Mouse (Mus musculus) c-Kit-negative CD71-positive TER-119-positive erythroid progenitor cells, embryonic 14.5 days (primary cell): ENCODE measurements around the gene Mettl24.

Experiments used
- DNase-seq: peaks from one replicate; pipeline ENCODE4 v3.0.0-alpha.2; 2013; ENCODE audit warnings: low read depth, low spot score

Gene Mettl24

GRCm38 (mm10) chr10:40684326-40684725 is 1.2 kb downstream of the Mettl24 start:
- no peak for DNase-seq

GRCm38 (mm10) chr10:40685641-40686040 is 2.6 kb downstream of the Mettl24 start:
- no peak for DNase-seq

DNA sequence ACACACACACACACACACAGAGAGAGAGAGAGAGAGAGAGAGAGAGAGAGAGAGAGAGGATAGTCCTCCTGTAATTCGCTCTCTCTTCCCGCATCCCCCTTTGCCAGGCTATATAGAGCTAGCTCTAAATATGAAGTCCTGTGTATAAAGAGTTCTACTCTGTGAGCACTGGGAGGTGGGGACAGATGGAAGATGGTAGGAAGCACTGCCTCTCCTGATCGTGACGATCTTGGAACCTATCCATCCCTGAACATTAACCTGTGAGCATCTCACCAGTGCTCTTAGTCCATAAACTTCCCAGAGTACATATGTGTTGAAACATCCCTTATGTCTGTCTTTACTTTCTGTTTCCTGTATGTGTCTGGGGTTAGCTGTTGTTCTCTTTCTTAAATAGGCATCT is 3.9 kb downstream of the Mettl24 start:
- DNase-seq, result no peak

GRCm38 (mm10) chr10:40687407-40687806 is 4.3 kb downstream of the Mettl24 start:
- no peak for DNase-seq

- no peak for DNase-seq
Observed at GRCm38 (mm10) chr10:40688266-40688665, 5.2 kb downstream of the Mettl24 start.

DNA sequence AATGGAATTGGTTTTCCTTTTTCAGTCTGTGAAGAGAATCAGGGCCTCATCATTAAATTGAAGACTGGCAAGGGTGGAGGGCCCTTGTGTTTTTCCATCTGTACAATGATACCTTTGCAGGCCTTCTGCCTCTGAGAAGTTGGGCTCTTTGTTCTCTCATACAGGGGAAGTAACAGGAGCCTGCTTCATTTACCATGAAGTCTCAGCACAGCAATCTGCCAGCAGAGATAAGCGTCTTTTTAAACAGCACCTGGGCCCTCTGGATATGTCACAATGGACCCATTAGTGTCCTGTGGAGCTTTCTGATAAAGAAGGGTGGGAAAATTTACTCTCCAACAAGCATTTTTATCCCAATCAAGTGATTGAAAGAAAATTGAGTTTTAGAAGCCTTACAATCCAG is 5.8 kb downstream of the Mettl24 start:
- no peak for DNase-seq

GRCm38 (mm10) chr10:40698652-40699051 is 15.6 kb downstream of the Mettl24 start:
- no peak for DNase-seq

- no peak for DNase-seq
Observed at GRCm38 (mm10) chr10:40711127-40711526, 28.0 kb downstream of the Mettl24 start.

GRCm38 (mm10) chr10:40713018-40713608 is 30.0 kb downstream of the Mettl24 start:
- DNase-seq, result no peak

DNA sequence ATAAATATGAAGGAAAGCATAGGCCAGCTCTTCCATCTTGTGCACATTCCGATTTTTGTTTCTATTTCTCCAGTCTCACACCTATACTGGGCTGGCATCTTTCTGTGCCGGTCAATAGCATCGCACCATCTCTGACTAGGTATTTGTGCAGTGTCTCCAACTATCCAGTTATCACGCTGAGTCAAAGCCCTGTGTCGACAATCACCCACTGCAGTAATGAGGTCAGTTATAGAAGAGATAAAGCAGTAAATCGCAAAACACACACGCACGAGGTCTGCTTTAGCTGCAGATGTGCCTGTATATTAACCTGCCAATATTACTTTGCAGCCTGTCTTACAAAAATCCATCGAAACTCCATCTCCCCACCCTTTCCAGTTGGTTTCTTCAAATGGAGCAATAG is 30.7 kb downstream of the Mettl24 start:
- no peak for DNase-seq

- DNase-seq, result no peak
Observed at GRCm38 (mm10) chr10:40715151-40715550, 32.1 kb downstream of the Mettl24 start.

GRCm38 (mm10) chr10:40716296-40716695 is 33.2 kb downstream of the Mettl24 start:
- no peak for DNase-seq

GRCm38 (mm10) chr10:40716713-40717112 is 33.6 kb downstream of the Mettl24 start:
- no peak for DNase-seq

DNA sequence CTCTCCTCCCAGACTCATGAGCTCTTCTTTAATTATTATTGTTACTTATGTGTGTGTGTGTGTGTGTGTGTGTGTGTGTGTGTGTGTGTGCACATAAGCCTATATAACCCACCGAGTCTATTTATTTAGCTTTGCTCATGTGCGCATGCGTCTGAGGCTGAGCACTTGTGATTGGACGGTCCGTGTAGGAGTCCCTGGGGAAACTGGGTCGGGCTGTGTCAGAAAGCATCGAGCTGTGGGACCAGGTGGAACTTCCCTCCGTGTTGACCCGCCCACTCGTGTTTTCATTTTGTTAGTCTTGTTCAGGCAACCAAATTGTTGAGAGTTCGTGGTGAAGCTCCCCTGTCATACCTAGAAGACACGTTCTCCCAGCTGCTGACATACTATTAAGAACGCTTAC is 35.3 kb downstream of the Mettl24 start:
- no peak for DNase-seq

DNA sequence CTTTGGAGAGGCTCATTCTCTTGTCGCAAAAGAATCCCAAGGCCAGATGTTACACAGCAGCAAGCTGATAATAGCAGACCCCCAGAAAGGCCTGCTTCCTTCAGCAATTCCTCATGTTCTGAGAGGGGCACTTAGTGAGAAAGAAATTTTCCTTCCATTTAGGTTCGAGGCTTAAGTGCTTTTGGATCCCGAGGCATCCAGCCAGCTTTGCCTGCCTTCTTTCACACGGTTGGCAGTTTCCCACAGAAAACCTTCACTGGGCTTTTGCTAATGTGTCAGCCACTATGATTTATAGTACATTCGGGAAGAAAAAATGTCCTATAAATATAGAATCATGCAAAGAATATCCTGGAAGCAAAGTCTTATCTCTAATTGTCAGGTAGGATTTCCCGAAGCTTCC is 36.0 kb downstream of the Mettl24 start:
- DNase-seq, result no peak

GRCm38 (mm10) chr10:40720883-40721282 is 37.8 kb downstream of the Mettl24 start:
- DNase-seq, result no peak

- no peak for DNase-seq
Observed at GRCm38 (mm10) chr10:40724342-40724741, 41.3 kb downstream of the Mettl24 start.

- no peak for DNase-seq
Observed at GRCm38 (mm10) chr10:40725066-40725465, 42.0 kb downstream of the Mettl24 start.

- DNase-seq, result no peak
Observed at GRCm38 (mm10) chr10:40725471-40725870, 42.4 kb downstream of the Mettl24 start.

- DNase-seq, result no peak
Observed at GRCm38 (mm10) chr10:40726288-40726902, 43.3 kb downstream of the Mettl24 start.

GRCm38 (mm10) chr10:40726989-40727388 is 43.9 kb downstream of the Mettl24 start:
- no peak for DNase-seq

GRCm38 (mm10) chr10:40730200-40730599 is 47.1 kb downstream of the Mettl24 start:
- no peak for DNase-seq

DNA sequence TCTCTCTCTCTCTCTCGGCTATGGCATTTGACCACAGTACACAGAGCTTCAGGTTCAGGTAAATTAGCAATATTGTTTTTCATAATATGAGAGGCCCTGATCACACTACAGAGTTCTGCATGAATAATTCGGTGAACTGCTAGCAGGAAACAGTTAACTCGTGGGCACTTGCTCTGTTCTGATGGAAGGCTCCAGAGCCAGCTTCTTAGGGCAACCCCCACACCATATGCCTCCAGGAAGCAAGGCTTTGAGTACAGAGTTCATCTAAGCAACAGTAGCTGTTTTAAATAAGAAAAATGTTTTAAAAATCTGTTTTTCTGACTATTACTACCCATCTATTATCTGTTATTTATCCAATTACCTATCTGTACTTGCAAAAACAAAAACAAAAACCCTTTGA is 50.2 kb downstream of the Mettl24 start:
- no peak for DNase-seq

- no peak for DNase-seq
Observed at GRCm38 (mm10) chr10:40736172-40736571, 53.1 kb downstream of the Mettl24 start.
